Mouse (Mus musculus): ENCODE data around the gene Erbb2.
A peak's percentile ranks its signal among the peaks of the same experiment; 100 is the strongest.

The Erbb2 gene

GRCm38 (mm10) chr11:98459071-98459741 lies 46.9 kb downstream of the Erbb2 start:
- peak; percentile 89 for DNase-seq

GRCm38 (mm10) chr11:98459860-98460259 lies 47.6 kb downstream of the Erbb2 start:
- no peak for DNase-seq

- DNase-seq: no peak
Observed at GRCm38 (mm10) chr11:98461109-98461720, 48.9 kb downstream of the Erbb2 start.

- no peak for DNase-seq
Observed at GRCm38 (mm10) chr11:98462255-98462654, 50.0 kb downstream of the Erbb2 start.

GRCm38 (mm10) chr11:98463911-98464310 lies 51.6 kb downstream of the Erbb2 start:
- peak; percentile 72 for DNase-seq

GRCm38 (mm10) chr11:98464516-98464915 lies 52.2 kb downstream of the Erbb2 start:
- DNase-seq: peak; percentile 57

GRCm38 (mm10) chr11:98469761-98470714 lies 57.8 kb downstream of the Erbb2 start:
- peak; percentile 66 for DNase-seq

- no peak for DNase-seq
Observed at GRCm38 (mm10) chr11:98470795-98471194, 58.5 kb downstream of the Erbb2 start.

GRCm38 (mm10) chr11:98472696-98473095 lies 60.4 kb downstream of the Erbb2 start:
- DNase-seq: no peak

- no peak for DNase-seq
Observed at GRCm38 (mm10) chr11:98473916-98474479, 61.7 kb downstream of the Erbb2 start.

- no peak for DNase-seq
Observed at GRCm38 (mm10) chr11:98474967-98475366, 62.7 kb downstream of the Erbb2 start.

- no peak for DNase-seq
Observed at GRCm38 (mm10) chr11:98475630-98476433, 63.6 kb downstream of the Erbb2 start.

- DNase-seq: no peak
Observed at GRCm38 (mm10) chr11:98476434-98476807, 64.2 kb downstream of the Erbb2 start.

- DNase-seq: no peak
Observed at GRCm38 (mm10) chr11:98477011-98477701, 64.9 kb downstream of the Erbb2 start.

GRCm38 (mm10) chr11:98479026-98479939 lies 67.0 kb downstream of the Erbb2 start:
- peak; percentile 46 for DNase-seq

- no peak for DNase-seq
Observed at GRCm38 (mm10) chr11:98479940-98480497, 67.7 kb downstream of the Erbb2 start.

GRCm38 (mm10) chr11:98481231-98481630 lies 69.0 kb downstream of the Erbb2 start:
- no peak for DNase-seq

- no peak for DNase-seq
Observed at GRCm38 (mm10) chr11:98482067-98482466, 69.8 kb downstream of the Erbb2 start.

GRCm38 (mm10) chr11:98485749-98486148 lies 73.5 kb downstream of the Erbb2 start:
- no peak for DNase-seq

All from thymus, postnatal 14 days (tissue).